Mouse (Mus musculus): ENCODE measurements around the gene Megf9. TPM values are rescaled to one million over a fixed set of nuclear protein-coding genes. Genes with fewer than 3 reads are reported as not detected.

Megf9 gene
- polyA plus RNA-seq, 1 experiment from 2014 or later, result 3.5 TPM

GRCm38 (mm10) chr4:70409456-70409855 is 125.3 kb downstream of the Megf9 start:
- peak overlapping the region; percentile 85 for H3K4me3 ChIP-seq
- no peak for ATAC-seq (replicated peaks; ENCODE audit: insufficient number of reproducible peaks, insufficient read depth, low FRiP score, low read depth)
- peak overlapping the region; percentile 73 for H3K4me2 ChIP-seq
- no peaks in the 10 kb centered on the region for H3K9me3 ChIP-seq (replicated peaks)
- no peaks in the 10 kb centered on the region for H3K36me3 ChIP-seq
- H3K4me1 ChIP-seq (replicated peaks), result peaks cover 9% of the 10 kb centered on the region
- H3K9ac ChIP-seq, result peak overlapping the region; percentile 74
- 23% methylated on average over 9 of the region's 9 CpGs for WGBS
- no peaks in the 10 kb centered on the region for H3K27me3 ChIP-seq
- no peak overlapping the region for H3K27ac ChIP-seq

- ATAC-seq (replicated peaks; ENCODE audit: insufficient number of reproducible peaks, insufficient read depth, low FRiP score, low read depth), result no peak
- 65% methylated on average over 9 of the region's 9 CpGs for WGBS
- Histone ChIP-seq H3K4me2 (no peak overlapping the region), H3K27me3 (no peaks in the 10 kb centered on the region), H3K9me3 (replicated peaks) (no peaks in the 10 kb centered on the region), H3K4me1 (replicated peaks) (no peaks in the 10 kb centered on the region), H3K27ac (no peak overlapping the region), H3K4me3 (no peak overlapping the region), H3K36me3 (peaks cover 18% of the 10 kb centered on the region), H3K9ac (no peak overlapping the region)
Observed at GRCm38 (mm10) chr4:70402109-70402819, 132.5 kb downstream of the Megf9 start.

- Histone ChIP-seq H3K9ac (no peak overlapping the region), H3K27me3 (no peaks in the 10 kb centered on the region), H3K36me3 (peaks cover 18% of the 10 kb centered on the region), H3K9me3 (replicated peaks) (no peaks in the 10 kb centered on the region), H3K4me2 (no peak overlapping the region), H3K4me3 (no peak overlapping the region), H3K27ac (no peak overlapping the region), H3K4me1 (replicated peaks) (no peaks in the 10 kb centered on the region)
- no peak for ATAC-seq (replicated peaks; ENCODE audit: insufficient number of reproducible peaks, insufficient read depth, low FRiP score, low read depth)
- WGBS, result 86% methylated on average over 5 of the region's 5 CpGs
Observed at GRCm38 (mm10) chr4:70399476-70399875, 135.3 kb downstream of the Megf9 start.

GRCm38 (mm10) chr4:70399074-70399473 is 135.7 kb downstream of the Megf9 start:
- no peak for ATAC-seq (replicated peaks; ENCODE audit: insufficient number of reproducible peaks, insufficient read depth, low FRiP score, low read depth)
- no peak overlapping the region for H3K4me2 ChIP-seq
- no peaks in the 10 kb centered on the region for H3K27me3 ChIP-seq
- no peak overlapping the region for H3K4me3 ChIP-seq
- no peaks in the 10 kb centered on the region for H3K4me1 ChIP-seq (replicated peaks)
- peaks cover 18% of the 10 kb centered on the region for H3K36me3 ChIP-seq
- no peak overlapping the region for H3K27ac ChIP-seq
- no peak overlapping the region for H3K9ac ChIP-seq
- WGBS, result 85% methylated on average over 2 of the region's 2 CpGs
- H3K9me3 ChIP-seq (replicated peaks), result no peaks in the 10 kb centered on the region

GRCm38 (mm10) chr4:70398088-70398487 is 136.7 kb downstream of the Megf9 start:
- H3K4me3 ChIP-seq, result no peak overlapping the region
- no peak for ATAC-seq (replicated peaks; ENCODE audit: insufficient number of reproducible peaks, insufficient read depth, low FRiP score, low read depth)
- no peak overlapping the region for H3K27ac ChIP-seq
- H3K36me3 ChIP-seq, result peaks cover 15% of the 10 kb centered on the region
- H3K4me1 ChIP-seq (replicated peaks), result no peaks in the 10 kb centered on the region
- H3K4me2 ChIP-seq, result no peak overlapping the region
- H3K9me3 ChIP-seq (replicated peaks), result no peaks in the 10 kb centered on the region
- H3K9ac ChIP-seq, result no peak overlapping the region
- H3K27me3 ChIP-seq, result no peaks in the 10 kb centered on the region
- WGBS, result 75% methylated on average over 4 of the region's 4 CpGs

DNA sequence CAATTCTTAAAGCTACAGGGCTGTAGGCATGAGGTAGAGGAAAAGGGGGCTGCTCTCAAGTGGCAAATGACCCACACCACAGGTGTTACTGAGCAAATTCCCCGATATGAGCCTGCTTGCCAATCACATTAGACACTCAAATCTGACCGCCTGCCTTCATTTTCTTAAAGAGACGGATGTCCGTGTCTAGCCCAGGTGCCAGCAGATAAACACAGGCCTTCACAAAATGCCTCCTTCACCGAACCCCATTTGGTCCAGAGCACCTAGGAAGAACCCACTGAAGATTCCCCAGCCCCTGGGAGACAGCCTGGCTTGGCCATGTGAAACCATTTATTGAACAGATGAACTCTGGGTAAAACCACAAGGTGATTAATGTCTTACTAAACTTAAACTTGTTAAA is 138.1 kb downstream of the Megf9 start:
- 81% methylated on average over 5 of the region's 5 CpGs for WGBS
- H3K27me3 ChIP-seq, result no peaks in the 10 kb centered on the region
- peaks cover 15% of the 10 kb centered on the region for H3K36me3 ChIP-seq
- H3K9ac ChIP-seq, result no peak overlapping the region
- no peak for ATAC-seq (replicated peaks; ENCODE audit: insufficient number of reproducible peaks, insufficient read depth, low FRiP score, low read depth)
- no peak overlapping the region for H3K27ac ChIP-seq
- no peak overlapping the region for H3K4me3 ChIP-seq
- H3K9me3 ChIP-seq (replicated peaks), result no peaks in the 10 kb centered on the region
- no peak overlapping the region for H3K4me2 ChIP-seq
- H3K4me1 ChIP-seq (replicated peaks), result 0 out of 2 replicates have a peak, but pooled peaks cover under 1% of the 10 kb centered on the region

- Histone ChIP-seq H3K4me1 (replicated peaks) (0 out of 2 replicates have a peak, but pooled peaks cover 5% of the 10 kb centered on the region), H3K27ac (no peak overlapping the region), H3K27me3 (no peaks in the 10 kb centered on the region), H3K4me3 (no peak overlapping the region), H3K4me2 (no peak overlapping the region), H3K9me3 (replicated peaks) (no peaks in the 10 kb centered on the region), H3K36me3 (peaks cover 6% of the 10 kb centered on the region), H3K9ac (no peak overlapping the region)
- WGBS, result 83% methylated on average over 2 of the region's 2 CpGs
- no peak for ATAC-seq (replicated peaks; ENCODE audit: insufficient number of reproducible peaks, insufficient read depth, low FRiP score, low read depth)
Observed at GRCm38 (mm10) chr4:70394736-70395135, 140.1 kb downstream of the Megf9 start.

DNA sequence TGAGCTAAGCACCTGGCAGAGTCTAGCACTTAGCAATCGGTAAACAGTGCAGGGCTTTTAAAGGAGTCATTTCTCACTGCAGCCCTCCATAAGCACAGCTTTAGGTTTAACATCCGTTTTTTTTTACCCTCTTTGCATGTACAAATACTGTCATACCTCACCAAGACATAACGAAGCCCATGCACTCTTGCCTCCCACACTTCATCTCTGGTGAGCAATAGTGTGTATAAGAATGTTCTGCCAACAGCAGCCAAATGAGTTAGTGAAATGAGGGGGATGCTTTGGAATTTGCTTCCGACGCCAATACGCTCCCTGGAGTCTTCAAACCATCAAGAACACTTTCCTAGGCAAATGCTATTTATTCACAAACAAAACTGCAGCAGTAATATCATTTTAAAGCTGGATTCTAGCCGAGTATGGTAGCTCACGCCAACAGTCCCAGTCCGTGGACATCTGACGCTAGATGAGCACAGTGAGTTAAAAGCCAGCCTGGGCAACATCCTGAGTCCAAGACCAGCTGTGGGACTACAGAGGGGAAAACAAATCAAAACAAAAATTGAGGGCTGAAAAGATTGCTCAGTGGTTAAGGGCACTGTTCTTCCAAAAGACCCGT is 142.9 kb downstream of the Megf9 start:
- Histone ChIP-seq H3K9ac (no peak overlapping the region), H3K4me2 (no peak overlapping the region), H3K4me1 (replicated peaks) (0 out of 2 replicates have a peak, but pooled peaks cover 5% of the 10 kb centered on the region), H3K27me3 (no peaks in the 10 kb centered on the region), H3K36me3 (no peaks in the 10 kb centered on the region), H3K9me3 (replicated peaks) (no peaks in the 10 kb centered on the region), H3K4me3 (no peak overlapping the region), H3K27ac (peak overlapping the region; percentile 60)
- 0 out of 2 replicates have a peak, but pooled peaks have one; percentile 27 for ATAC-seq (replicated peaks; ENCODE audit: insufficient number of reproducible peaks, insufficient read depth, low FRiP score, low read depth)
- WGBS, result 78% methylated on average over 11 of the region's 11 CpGs

- H3K4me1 ChIP-seq (replicated peaks), result 0 out of 2 replicates have a peak, but pooled peaks cover 5% of the 10 kb centered on the region
- no peak overlapping the region for H3K4me3 ChIP-seq
- H3K36me3 ChIP-seq, result no peaks in the 10 kb centered on the region
- no peaks in the 10 kb centered on the region for H3K27me3 ChIP-seq
- WGBS, result 69% methylated on average over 9 of the region's 9 CpGs
- peak overlapping the region; percentile 60 for H3K27ac ChIP-seq
- H3K9me3 ChIP-seq (replicated peaks), result no peaks in the 10 kb centered on the region
- no peak overlapping the region for H3K9ac ChIP-seq
- peak; percentile 55; the same call in 1 of the 2 replicates for ATAC-seq (replicated peaks; ENCODE audit: insufficient number of reproducible peaks, insufficient read depth, low FRiP score, low read depth)
- H3K4me2 ChIP-seq, result no peak overlapping the region
Observed at GRCm38 (mm10) chr4:70391073-70391472, 143.7 kb downstream of the Megf9 start.

DNA sequence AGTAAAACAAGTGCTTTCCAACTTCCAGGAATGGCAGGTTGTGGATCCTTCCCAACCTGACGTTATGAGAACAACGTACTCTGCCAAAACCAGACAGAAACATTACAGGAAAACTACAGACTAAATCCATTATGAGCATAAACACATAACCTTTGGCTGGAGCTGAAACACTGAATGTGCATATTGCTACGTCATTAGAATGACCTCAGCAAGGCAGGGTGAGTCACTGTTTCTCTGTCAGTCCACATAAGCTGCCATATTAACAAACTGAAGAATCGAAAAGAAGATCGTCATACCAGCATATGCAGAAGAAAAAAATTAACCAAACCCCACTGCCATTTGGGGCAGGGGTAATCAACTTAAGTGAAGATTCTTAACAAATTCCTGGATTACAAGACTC is 148.6 kb downstream of the Megf9 start:
- H3K36me3 ChIP-seq, result no peaks in the 10 kb centered on the region
- no peaks in the 10 kb centered on the region for H3K27me3 ChIP-seq
- H3K27ac ChIP-seq, result no peak overlapping the region
- no peak overlapping the region for H3K4me2 ChIP-seq
- 81% methylated on average over 5 of the region's 5 CpGs for WGBS
- H3K4me1 ChIP-seq (replicated peaks), result no peaks in the 10 kb centered on the region
- H3K9me3 ChIP-seq (replicated peaks), result no peaks in the 10 kb centered on the region
- no peak for ATAC-seq (replicated peaks; ENCODE audit: insufficient number of reproducible peaks, insufficient read depth, low FRiP score, low read depth)
- no peak overlapping the region for H3K9ac ChIP-seq
- H3K4me3 ChIP-seq, result no peak overlapping the region

GRCm38 (mm10) chr4:70377359-70377758 is 157.4 kb downstream of the Megf9 start:
- H3K27me3 ChIP-seq, result no peaks in the 10 kb centered on the region
- H3K4me3 ChIP-seq, result no peak overlapping the region
- H3K36me3 ChIP-seq, result peaks cover 5% of the 10 kb centered on the region; the same call in 1 of the 2 replicates
- no peak for ATAC-seq (replicated peaks; ENCODE audit: insufficient number of reproducible peaks, insufficient read depth, low FRiP score, low read depth)
- no peak overlapping the region for H3K27ac ChIP-seq
- no peak overlapping the region for H3K4me2 ChIP-seq
- no peaks in the 10 kb centered on the region for H3K4me1 ChIP-seq (replicated peaks)
- no peak overlapping the region for H3K9ac ChIP-seq
- 72% methylated on average over 4 of the region's 4 CpGs for WGBS
- no peaks in the 10 kb centered on the region for H3K9me3 ChIP-seq (replicated peaks)
